Comparison of ENCODE assay signal across 31 mouse cellular contexts in genomic region chr3:80006263-80006662, GRCm38 (mm10).
DNase-seq lines count a peak whose midpoint lies in the region; ATAC-seq and TF ChIP-seq lines count a peak whose summit lies in the region.
"Had no signal": no experiment of that assay in that cellular context is flagged by ENCODE, and none has a peak within 500 bp of the region (broad histone marks: within the 10 kb centered on the region; RNA-seq: fewer than 3 reads in every experiment).

No protein-coding gene starts in this region.

- ATAC-seq in heart, embryonic 14.5 days (ENCODE audit: insufficient number of reproducible peaks, insufficient read depth, low FRiP score, low read depth), result peak; percentile 56; the same call in 1 of the 2 replicates
- ATAC-seq in liver, embryonic 12.5 days, result peak; percentile 58; the same call in 1 of the 2 replicates
- ATAC-seq in liver, embryonic 11.5 days (replicated peaks; ENCODE audit: low FRiP score), result no peak
- 0 out of 2 replicates have a peak, but pooled peaks have one; percentile 44 for ATAC-seq in megakaryocyte-erythroid progenitor cell, adult 5-6 weeks (replicated peaks; ENCODE audit: low FRiP score, low TSS enrichment, poor library complexity, severe bottlenecking)
- no peak for ATAC-seq in lung, postnatal 0 days
- ATAC-seq: forebrain, embryonic 15.5 days; hindbrain, postnatal 0 days; intestine, embryonic 15.5 days; midbrain, embryonic 15.5 days; Patski had no signal

- no peak for TF ChIP-seq CTCF in heart, adult 2 months (IDR thresholded peaks at IDR 0.05)
- TF ChIP-seq CTCF in lung, postnatal 0 days (IDR thresholded peaks at IDR 0.05), result no peak

- no peak overlapping the region for H3K9ac ChIP-seq in heart, adult 2 months (ENCODE audit: low read depth, low read length)
- H3K9ac ChIP-seq in heart, embryonic 14.5 days (ENCODE audit: low read length), result no peak overlapping the region; the same call in 1 of the 2 replicates
- H3K9ac ChIP-seq in liver, embryonic 12.5 days, result no peak overlapping the region
- H3K9ac ChIP-seq in liver, embryonic 11.5 days (ENCODE audit: low read depth, low read length), result no peak overlapping the region
- H3K9ac ChIP-seq in lung, postnatal 0 days (replicated peaks; ENCODE audit: low read depth), result no peak overlapping the region
- H3K9ac ChIP-seq: embryonic facial prominence, embryonic 12.5 days; forebrain, embryonic 15.5 days; hindbrain, embryonic 12.5 days; intestine, embryonic 15.5 days; midbrain, embryonic 15.5 days; neural tube, embryonic 12.5 days had no signal

- 0 out of 2 replicates have a peak, but pooled peaks cover 3% of the 10 kb centered on the region for H3K9me3 ChIP-seq in heart, embryonic 14.5 days (ENCODE audit: control insufficient read depth, low read length)
- H3K9me3 ChIP-seq in liver, embryonic 12.5 days (replicated peaks), result no peaks in the 10 kb centered on the region
- H3K9me3 ChIP-seq in liver, embryonic 11.5 days (ENCODE audit: control insufficient read depth, low read length), result no peaks in the 10 kb centered on the region
- H3K9me3 ChIP-seq in lung, postnatal 0 days (ENCODE audit: low read length), result no peaks in the 10 kb centered on the region
- H3K9me3 ChIP-seq: embryonic facial prominence, embryonic 12.5 days; forebrain, embryonic 10.5 days; forebrain, embryonic 15.5 days; hindbrain, embryonic 12.5 days; intestine, embryonic 15.5 days; midbrain, embryonic 10.5 days; midbrain, embryonic 15.5 days; neural tube, embryonic 12.5 days had no signal

- DNase-seq in heart, adult 2 months, result no peak
- DNase-seq in heart, postnatal 10 days, result no peak
- DNase-seq in heart, adult 8-10 months (ENCODE audit: low spot score), result no peak
- DNase-seq in liver, embryonic 11.5 days (ENCODE audit: low spot score), result no peak
- DNase-seq in lung, postnatal 0 days (ENCODE audit: low spot score), result no peak
- DNase-seq: adrenal gland, postnatal 10 days; cerebellum, adult 11 months; cerebellum, adult 9-10 months; cerebellum, postnatal 36 days; kidney, adult 8-10 months; kidney, postnatal 10 days; layer of hippocampus, postnatal 36 days; left cerebral cortex, postnatal 4 days; lung, postnatal 4 days; right cerebral cortex, adult 18-20 months; spleen, adult 18-20 months; thymus, adult 18-20 months; thymus, postnatal 25 days had no signal

- TF ChIP-seq EP300 in heart, adult 2 months (IDR thresholded peaks at IDR 0.05; ENCODE audit: insufficient read depth, low read depth, low read length), result no peak
- no peak for TF ChIP-seq EP300 in lung, postnatal 0 days (IDR thresholded peaks at IDR 0.05)

- H3K79me2 ChIP-seq in heart, adult 2 months (replicated peaks; ENCODE audit: control insufficient read depth, insufficient read depth, low read length), result no peaks in the 10 kb centered on the region

- peaks cover 11% of the 10 kb centered on the region for H3K4me1 ChIP-seq in heart, adult 2 months (ENCODE audit: control insufficient read depth, insufficient read depth, low read length)
- peaks cover 5 to 10% of the 10 kb centered on the region in 2 experiments for H3K4me1 ChIP-seq in heart, embryonic 14.5 days (ENCODE audit: control insufficient read depth in 2 of 2, insufficient read depth in 2 of 2, low read length in 2 of 2)
- H3K4me1 ChIP-seq in liver, embryonic 12.5 days, result peaks cover 6% of the 10 kb centered on the region
- peaks cover 4% of the 10 kb centered on the region; the same call in 1 of the 2 replicates for H3K4me1 ChIP-seq in liver, embryonic 11.5 days (replicated peaks; ENCODE audit: control insufficient read depth, insufficient read depth, low read length)
- no peaks in the 10 kb centered on the region for H3K4me1 ChIP-seq in lung, postnatal 0 days (ENCODE audit: insufficient read depth, low read depth, low read length)
- H3K4me1 ChIP-seq: embryonic facial prominence, embryonic 12.5 days; intestine, embryonic 15.5 days; midbrain, embryonic 15.5 days; neural tube, embryonic 12.5 days had no signal

- no peak for TF ChIP-seq POLR2A in heart, adult 2 months (IDR thresholded peaks at IDR 0.05; ENCODE audit: insufficient read depth, low read depth, low read length)

- H3K27me3 ChIP-seq in heart, adult 2 months (ENCODE audit: control insufficient read depth, insufficient read depth, low read length), result no peaks in the 10 kb centered on the region
- H3K27me3 ChIP-seq in heart, embryonic 14.5 days (ENCODE audit: control insufficient read depth, insufficient read depth, low read length), result no peaks in the 10 kb centered on the region
- no peaks in the 10 kb centered on the region for H3K27me3 ChIP-seq in liver, embryonic 12.5 days (replicated peaks)
- no peaks in the 10 kb centered on the region for H3K27me3 ChIP-seq in liver, embryonic 11.5 days (replicated peaks; ENCODE audit: control insufficient read depth, insufficient read depth, low read length)
- H3K27me3 ChIP-seq in lung, postnatal 0 days (replicated peaks; ENCODE audit: insufficient read depth, low read length), result no peaks in the 10 kb centered on the region
- H3K27me3 ChIP-seq: embryonic facial prominence, embryonic 12.5 days; forebrain, embryonic 15.5 days; hindbrain, embryonic 12.5 days; intestine, embryonic 15.5 days; midbrain, embryonic 15.5 days; neural tube, embryonic 12.5 days; Patski had no signal

- no peak overlapping the region for H3K4me2 ChIP-seq in heart, embryonic 14.5 days (ENCODE audit: low read length)
- no peak overlapping the region for H3K4me2 ChIP-seq in liver, embryonic 12.5 days
- H3K4me2 ChIP-seq in liver, embryonic 11.5 days, result no peak overlapping the region
- no peak overlapping the region for H3K4me2 ChIP-seq in lung, postnatal 0 days (replicated peaks; ENCODE audit: low read depth, low read length)
- H3K4me2 ChIP-seq: embryonic facial prominence, embryonic 12.5 days; forebrain, embryonic 15.5 days; hindbrain, embryonic 12.5 days; intestine, embryonic 15.5 days; midbrain, embryonic 15.5 days; neural tube, embryonic 12.5 days had no signal

- H3K36me3 ChIP-seq in heart, adult 2 months (ENCODE audit: control insufficient read depth, insufficient read depth, low read length), result peaks cover 7% of the 10 kb centered on the region
- H3K36me3 ChIP-seq in heart, embryonic 14.5 days (ENCODE audit: control insufficient read depth, insufficient read depth, low read length), result no peaks in the 10 kb centered on the region
- H3K36me3 ChIP-seq in liver, embryonic 12.5 days, result no peaks in the 10 kb centered on the region
- H3K36me3 ChIP-seq in liver, embryonic 11.5 days (ENCODE audit: control insufficient read depth, insufficient read depth, low read length), result no peaks in the 10 kb centered on the region
- no peaks in the 10 kb centered on the region for H3K36me3 ChIP-seq in lung, postnatal 0 days (ENCODE audit: insufficient read depth, low read length)
- H3K36me3 ChIP-seq: embryonic facial prominence, embryonic 12.5 days; forebrain, embryonic 10.5 days; forebrain, embryonic 15.5 days; hindbrain, embryonic 12.5 days; intestine, embryonic 15.5 days; midbrain, embryonic 10.5 days; midbrain, embryonic 15.5 days; neural tube, embryonic 12.5 days had no signal

- no peak overlapping the region for H3K4me3 ChIP-seq in heart, adult 2 months
- H3K4me3 ChIP-seq in heart, embryonic 14.5 days (ENCODE audit: control insufficient read depth in 1 of 2, insufficient read depth in 1 of 2, low read depth in 1 of 2, low read length in 2 of 2), result no peak overlapping the region
- no peak overlapping the region for H3K4me3 ChIP-seq in liver, embryonic 12.5 days
- H3K4me3 ChIP-seq in liver, embryonic 11.5 days (ENCODE audit: low read depth, low read length), result no peak overlapping the region
- H3K4me3 ChIP-seq in lung, postnatal 0 days (ENCODE audit: low read depth, low read length), result no peak overlapping the region
- H3K4me3 ChIP-seq: embryonic facial prominence, embryonic 12.5 days; forebrain, embryonic 10.5 days; forebrain, embryonic 15.5 days; hindbrain, embryonic 12.5 days; intestine, embryonic 15.5 days; midbrain, embryonic 10.5 days; midbrain, embryonic 15.5 days; neural tube, embryonic 12.5 days had no signal

- H3K27ac ChIP-seq in heart, adult 2 months, result peak overlapping the region; percentile 73
- H3K27ac ChIP-seq in heart, embryonic 14.5 days (replicated peaks in 1 of 2; ENCODE audit: control insufficient read depth in 1 of 2, insufficient read depth in 1 of 2, low read depth in 2 of 2, low read length in 2 of 2), result peak overlapping the region; percentile 56 to 76
- no peak overlapping the region for H3K27ac ChIP-seq in liver, embryonic 12.5 days
- no peak overlapping the region for H3K27ac ChIP-seq in liver, embryonic 11.5 days (ENCODE audit: low read depth, low read length)
- H3K27ac ChIP-seq in lung, postnatal 0 days (ENCODE audit: low read length), result no peak overlapping the region
- H3K27ac ChIP-seq: embryonic facial prominence, embryonic 12.5 days; forebrain, embryonic 10.5 days; forebrain, embryonic 15.5 days; hindbrain, embryonic 12.5 days; hindbrain, postnatal 0 days; intestine, embryonic 15.5 days; midbrain, embryonic 10.5 days; midbrain, embryonic 15.5 days; neural tube, embryonic 12.5 days had no signal

- WGBS in heart, adult 2 months, result 24% methylated on average over 5 of the region's 5 CpGs
- 10% methylated on average over 5 of the region's 5 CpGs for WGBS in heart, embryonic 14.5 days
- WGBS in liver, embryonic 12.5 days (ENCODE audit: insufficient replicate concordance), result 12% methylated on average over 5 of the region's 5 CpGs
- 32% methylated on average over 5 of the region's 5 CpGs for WGBS in liver, embryonic 11.5 days
- WGBS in lung, postnatal 0 days, result 80% methylated on average over 5 of the region's 5 CpGs

- intact Hi-C loops in heart, adult 2 months (cut with DNase I), result loop anchor here (5.0 kb wide), 1 partner anchor 119 kb away; no protein-coding TSS in a partner anchor
- intact Hi-C loops in heart, postnatal 10 days (cut with DNase I), result loop anchor here (5.0 kb wide), 3 partner anchors 36 to 119 kb away; no protein-coding TSS in a partner anchor

Comparison
In these comparisons a context has a peak if more than half of its experiments do, and no peak if none do; other contexts are left out.
1. ATAC-seq: peak in heart, embryonic 14.5 days (single experiment), liver, embryonic 12.5 days (single experiment) and megakaryocyte-erythroid progenitor cell, adult 5-6 weeks (single experiment); none in liver, embryonic 11.5 days (single experiment) and lung, postnatal 0 days (single experiment).
2. H3K27ac ChIP-seq: peak in heart, adult 2 months (single experiment) and heart, embryonic 14.5 days (2 of 2); none in liver, embryonic 12.5 days (single experiment), liver, embryonic 11.5 days (single experiment) and lung, postnatal 0 days (single experiment).